Mouse (Mus musculus): Measurements from ENCODE around the gene Plxnd1. TPM values are rescaled to one million over a fixed set of nuclear protein-coding genes. Genes with fewer than 3 reads are reported as not detected.

The Plxnd1 gene
- polyA plus RNA-seq, 1 experiment: 115 TPM

DNA sequence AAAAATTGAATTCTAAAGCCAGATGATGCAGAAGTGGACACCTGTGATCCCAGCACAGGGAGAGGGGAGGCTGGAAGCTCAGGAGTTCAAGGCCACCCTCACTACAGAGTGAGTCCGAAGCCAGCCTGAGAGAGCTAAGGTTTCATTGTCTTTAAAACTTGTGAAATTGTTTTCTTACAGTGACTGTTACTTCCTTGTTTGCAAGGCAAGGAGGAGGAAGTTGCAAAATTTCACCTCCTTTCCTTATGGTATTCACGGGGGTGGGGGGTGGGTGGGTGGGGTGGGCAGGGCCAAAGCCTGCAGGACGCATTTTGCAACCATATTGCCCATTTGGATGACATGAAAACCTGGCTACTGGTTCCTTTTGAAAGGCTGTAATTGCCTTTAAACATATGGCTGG lies 18.9 kb upstream of the Plxnd1 start:
- Histone ChIP-seq H3K4me3 (ENCODE audit: insufficient read depth, low read length) (no peak overlapping the region), H3K27ac (ENCODE audit: insufficient read depth, low read length) (no peak overlapping the region), H3K4me1 (ENCODE audit: control insufficient read depth, insufficient read depth, low read length) (no peaks in the 10 kb centered on the region)
- TF ChIP-seq POLR2A (IDR thresholded peaks at IDR 0.05; ENCODE audit: extremely low read depth, insufficient read depth, low read length) (no peak), CTCF (IDR thresholded peaks at IDR 0.05; ENCODE audit: extremely low read depth, insufficient read depth, low read length) (no peak)

- TF ChIP-seq POLR2A (IDR thresholded peaks at IDR 0.05; ENCODE audit: extremely low read depth, insufficient read depth, low read length) (no peak), CTCF (IDR thresholded peaks at IDR 0.05; ENCODE audit: extremely low read depth, insufficient read depth, low read length) (peak; percentile 99)
- H3K27ac ChIP-seq (ENCODE audit: insufficient read depth, low read length): no peak overlapping the region
- no peak overlapping the region for H3K4me3 ChIP-seq (ENCODE audit: insufficient read depth, low read length)
- H3K4me1 ChIP-seq (ENCODE audit: control insufficient read depth, insufficient read depth, low read length): no peaks in the 10 kb centered on the region
These were observed 15.7 kb upstream of the Plxnd1 start for GRCm38 (mm10) chr6:116010541-116010940.

DNA sequence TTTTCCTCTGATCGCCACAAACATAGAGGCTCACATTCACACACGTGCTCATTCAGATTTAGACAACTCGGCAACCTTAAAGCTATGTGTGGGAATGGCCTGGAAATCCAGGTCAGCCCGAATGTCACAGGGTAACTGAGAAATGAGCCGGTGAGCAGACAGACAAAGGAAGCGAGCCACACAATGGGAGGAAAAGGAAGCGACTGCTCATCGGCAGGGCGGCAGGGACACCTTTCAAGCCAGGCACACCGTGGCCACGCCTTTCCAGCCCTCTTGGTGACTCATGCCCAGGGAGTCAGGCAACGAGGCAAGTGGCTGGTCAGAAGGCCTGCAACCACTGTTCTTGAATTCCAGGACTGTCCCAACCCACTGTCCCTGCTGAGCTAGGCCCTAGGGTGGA lies 14.6 kb upstream of the Plxnd1 start:
- TF ChIP-seq CTCF (IDR thresholded peaks at IDR 0.05; ENCODE audit: extremely low read depth, insufficient read depth, low read length): no peak
- no peak for TF ChIP-seq POLR2A (IDR thresholded peaks at IDR 0.05; ENCODE audit: extremely low read depth, insufficient read depth, low read length)
- Histone ChIP-seq H3K4me3 (ENCODE audit: insufficient read depth, low read length) (no peak overlapping the region), H3K4me1 (ENCODE audit: control insufficient read depth, insufficient read depth, low read length) (no peaks in the 10 kb centered on the region), H3K27ac (ENCODE audit: insufficient read depth, low read length) (no peak overlapping the region)

DNA sequence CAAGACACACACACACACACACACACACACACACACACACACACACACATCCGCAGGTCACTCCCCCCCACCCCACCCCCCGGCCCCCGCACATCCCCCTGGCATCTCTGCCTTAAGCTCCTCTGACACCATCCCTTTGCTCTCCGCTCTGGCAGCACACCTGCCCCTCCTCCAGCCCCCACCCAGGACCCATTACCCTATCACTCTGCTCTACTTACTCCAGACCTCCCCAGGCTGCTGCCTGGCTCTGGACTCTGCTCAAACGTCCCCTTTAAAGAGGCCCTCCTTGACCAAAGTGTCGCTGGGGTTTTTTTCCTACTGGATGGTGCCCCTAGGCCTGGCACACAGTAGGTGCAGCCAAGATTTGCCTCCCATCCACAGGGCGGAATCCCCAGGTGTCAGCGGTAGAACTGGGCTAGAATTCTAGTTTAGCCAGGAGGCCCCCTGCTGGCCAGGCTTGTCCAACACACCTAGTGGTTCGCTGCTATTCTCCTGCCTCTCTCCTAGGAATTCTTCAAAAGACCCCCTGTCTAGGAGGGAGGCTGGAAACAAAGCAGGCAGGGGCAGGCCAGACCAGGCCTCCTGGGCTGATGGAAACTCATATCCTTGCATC lies 12.9 kb upstream of the Plxnd1 start:
- TF ChIP-seq CTCF (IDR thresholded peaks at IDR 0.05; ENCODE audit: extremely low read depth, insufficient read depth, low read length) (peak; percentile 73), POLR2A (IDR thresholded peaks at IDR 0.05; ENCODE audit: extremely low read depth, insufficient read depth, low read length) (no peak)

GRCm38 (mm10) chr6:116006731-116007130 lies 11.9 kb upstream of the Plxnd1 start:
- Histone ChIP-seq H3K4me3 (ENCODE audit: insufficient read depth, low read length) (no peak overlapping the region), H3K27ac (ENCODE audit: insufficient read depth, low read length) (peak overlapping the region; percentile 61; the same call in 1 of the 2 replicates), H3K4me1 (ENCODE audit: control insufficient read depth, insufficient read depth, low read length) (no peaks in the 10 kb centered on the region)
- TF ChIP-seq POLR2A (IDR thresholded peaks at IDR 0.05; ENCODE audit: extremely low read depth, insufficient read depth, low read length) (no peak), CTCF (IDR thresholded peaks at IDR 0.05; ENCODE audit: extremely low read depth, insufficient read depth, low read length) (no peak)

More for the DNA sequence above, 12.9 kb upstream of the Plxnd1 start:
- Histone ChIP-seq H3K4me3 (ENCODE audit: insufficient read depth, low read length) (no peak overlapping the region), H3K27ac (ENCODE audit: insufficient read depth, low read length) (no peak overlapping the region), H3K4me1 (ENCODE audit: control insufficient read depth, insufficient read depth, low read length) (no peaks in the 10 kb centered on the region)

DNA sequence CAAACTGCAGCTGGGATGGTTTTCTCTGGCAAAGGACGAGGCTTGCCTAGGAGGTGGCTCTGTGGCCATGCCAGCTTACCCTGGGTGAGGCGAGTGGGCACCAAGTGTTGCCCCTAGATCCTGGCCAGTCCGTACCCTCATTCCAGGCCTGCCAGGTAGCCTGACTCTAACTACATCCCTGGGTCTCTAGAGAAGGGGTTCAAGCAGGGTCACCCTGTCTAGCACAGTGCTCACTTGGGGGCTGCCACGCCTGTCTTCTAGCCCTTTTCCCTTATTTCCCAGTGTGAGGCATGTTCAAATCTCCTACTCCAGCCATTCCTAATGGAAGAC lies 11.1 kb upstream of the Plxnd1 start:
- H3K27ac ChIP-seq (ENCODE audit: insufficient read depth, low read length): peak overlapping the region; percentile 61; the same call in 1 of the 2 replicates
- H3K4me3 ChIP-seq (ENCODE audit: insufficient read depth, low read length): no peak overlapping the region
- no peak for TF ChIP-seq POLR2A (IDR thresholded peaks at IDR 0.05; ENCODE audit: extremely low read depth, insufficient read depth, low read length)
- no peak for TF ChIP-seq CTCF (IDR thresholded peaks at IDR 0.05; ENCODE audit: extremely low read depth, insufficient read depth, low read length)
- H3K4me1 ChIP-seq (ENCODE audit: control insufficient read depth, insufficient read depth, low read length): no peaks in the 10 kb centered on the region

GRCm38 (mm10) chr6:116005275-116005958 lies 10.6 kb upstream of the Plxnd1 start:
- Histone ChIP-seq H3K4me3 (ENCODE audit: insufficient read depth, low read length) (no peak overlapping the region), H3K27ac (ENCODE audit: insufficient read depth, low read length) (no peak overlapping the region), H3K4me1 (ENCODE audit: control insufficient read depth, insufficient read depth, low read length) (no peaks in the 10 kb centered on the region)
- TF ChIP-seq CTCF (IDR thresholded peaks at IDR 0.05; ENCODE audit: extremely low read depth, insufficient read depth, low read length): no peak
- TF ChIP-seq POLR2A (IDR thresholded peaks at IDR 0.05; ENCODE audit: extremely low read depth, insufficient read depth, low read length): no peak

DNA sequence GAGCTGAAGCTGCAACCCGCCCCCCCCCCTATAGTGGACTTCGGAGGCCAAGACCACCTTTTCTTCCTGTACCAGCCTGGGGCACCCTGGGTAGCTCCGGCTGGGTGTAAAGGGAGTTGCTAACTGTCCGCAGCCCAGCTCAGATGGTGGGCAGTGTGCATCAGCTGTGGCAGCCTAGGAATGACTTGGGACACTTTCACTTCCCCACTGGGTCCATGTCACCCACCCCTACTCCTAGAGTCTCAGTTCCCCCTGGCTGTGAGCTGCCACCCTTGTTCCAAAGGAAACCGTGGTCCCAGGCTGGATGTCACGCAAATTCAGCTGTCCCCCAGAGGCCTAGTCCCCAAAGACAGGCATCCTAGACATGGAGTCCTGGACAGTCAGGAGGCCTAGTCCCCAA lies 9.9 kb upstream of the Plxnd1 start:
- TF ChIP-seq CTCF (IDR thresholded peaks at IDR 0.05; ENCODE audit: extremely low read depth, insufficient read depth, low read length): no peak
- no peak for TF ChIP-seq POLR2A (IDR thresholded peaks at IDR 0.05; ENCODE audit: extremely low read depth, insufficient read depth, low read length)

GRCm38 (mm10) chr6:116004069-116004468 lies 9.3 kb upstream of the Plxnd1 start:
- no peak for TF ChIP-seq CTCF (IDR thresholded peaks at IDR 0.05; ENCODE audit: extremely low read depth, insufficient read depth, low read length)
- TF ChIP-seq POLR2A (IDR thresholded peaks at IDR 0.05; ENCODE audit: extremely low read depth, insufficient read depth, low read length): no peak
- Histone ChIP-seq H3K4me3 (ENCODE audit: insufficient read depth, low read length) (no peak overlapping the region), H3K27ac (ENCODE audit: insufficient read depth, low read length) (no peak overlapping the region), H3K4me1 (ENCODE audit: control insufficient read depth, insufficient read depth, low read length) (no peaks in the 10 kb centered on the region)

More for the DNA sequence above, 9.9 kb upstream of the Plxnd1 start:
- Histone ChIP-seq H3K4me1 (ENCODE audit: control insufficient read depth, insufficient read depth, low read length) (no peaks in the 10 kb centered on the region), H3K27ac (ENCODE audit: insufficient read depth, low read length) (no peak overlapping the region), H3K4me3 (ENCODE audit: insufficient read depth, low read length) (no peak overlapping the region)

DNA sequence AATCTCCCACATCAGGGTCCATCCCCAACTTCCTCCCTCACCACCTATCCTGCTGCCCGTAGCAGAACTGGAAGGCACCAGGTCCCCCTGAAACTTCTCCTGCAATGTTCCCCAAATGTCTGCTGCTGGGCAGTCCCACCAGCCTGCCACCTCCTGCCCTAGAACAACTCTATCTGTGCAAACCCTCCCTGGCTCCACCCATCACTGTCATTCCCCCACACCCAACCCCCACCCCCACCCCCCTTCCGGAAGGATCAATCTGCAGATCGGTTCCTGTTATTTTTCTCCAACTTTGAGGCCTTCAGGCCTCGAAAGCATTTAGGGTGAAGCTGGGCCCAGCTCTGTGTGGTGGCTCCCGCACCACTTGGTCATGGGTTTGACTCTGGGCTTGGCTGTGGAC lies 8.7 kb upstream of the Plxnd1 start:
- Histone ChIP-seq H3K27ac (ENCODE audit: insufficient read depth, low read length) (no peak overlapping the region), H3K4me1 (ENCODE audit: control insufficient read depth, insufficient read depth, low read length) (no peaks in the 10 kb centered on the region), H3K4me3 (ENCODE audit: insufficient read depth, low read length) (no peak overlapping the region)
- TF ChIP-seq POLR2A (IDR thresholded peaks at IDR 0.05; ENCODE audit: extremely low read depth, insufficient read depth, low read length) (no peak), CTCF (IDR thresholded peaks at IDR 0.05; ENCODE audit: extremely low read depth, insufficient read depth, low read length) (no peak)

Measured in cortical plate, adult 2 months (tissue).